Mouse (Mus musculus) right cerebral cortex, adult 18-20 months (tissue): Measurements from ENCODE around the gene Smap1.
"Not testable (repeated sequence)": the region's sequence is repeated elsewhere in the genome, so short reads cannot be mapped to it uniquely, and the experiment has no call there.

ENCODE experiments used
- DNase-seq: peaks from one replicate; pipeline ENCODE4 v3.0.0; 2022; ENCODE audit warnings: mixed read lengths

Smap1 gene

DNA sequence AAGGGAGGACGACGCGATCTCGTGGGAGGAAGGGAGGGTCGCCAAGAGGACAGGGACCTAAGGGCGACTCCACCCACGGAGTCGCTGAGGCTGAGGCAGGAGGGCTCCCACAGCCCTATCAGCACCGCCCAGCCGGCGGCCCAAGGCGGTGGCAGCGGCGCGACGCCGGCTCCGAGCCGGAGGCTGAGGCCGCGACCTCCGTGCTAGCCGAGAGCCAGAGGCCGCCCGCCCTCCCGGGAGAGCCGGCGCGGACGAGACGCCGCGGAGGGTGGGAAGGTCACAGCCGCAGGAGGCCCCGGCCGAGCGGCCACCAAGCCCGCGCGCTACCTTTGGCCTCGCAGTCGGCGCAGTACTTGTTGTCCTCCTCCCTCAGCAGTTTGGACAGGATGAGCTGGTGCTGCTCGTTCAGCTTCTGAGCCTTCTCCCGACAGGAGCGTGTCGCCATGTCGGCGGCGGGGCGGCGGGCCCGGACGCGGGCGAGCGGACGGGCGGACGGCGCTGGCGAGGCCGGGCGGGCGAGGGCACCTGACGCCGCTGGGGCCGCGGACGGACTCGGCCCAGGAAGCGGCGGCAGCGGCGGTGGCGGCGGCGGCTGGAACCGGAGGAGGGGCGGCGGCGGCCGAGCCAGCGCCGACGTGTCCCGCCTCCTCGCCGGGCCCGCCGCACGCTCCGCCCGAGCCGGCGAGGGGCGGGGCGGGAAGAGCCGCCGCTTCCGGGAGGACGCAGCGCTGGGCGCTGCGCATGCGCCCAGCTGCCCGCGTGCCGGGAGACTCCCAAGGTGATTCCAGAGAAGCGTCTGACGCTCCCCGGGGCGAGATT is at the start of gene Smap1:
Smap1 (minus strand) TSS at position 607 of the 819 bp plus-strand sequence.
- peak; percentile 88 for DNase-seq

DNA sequence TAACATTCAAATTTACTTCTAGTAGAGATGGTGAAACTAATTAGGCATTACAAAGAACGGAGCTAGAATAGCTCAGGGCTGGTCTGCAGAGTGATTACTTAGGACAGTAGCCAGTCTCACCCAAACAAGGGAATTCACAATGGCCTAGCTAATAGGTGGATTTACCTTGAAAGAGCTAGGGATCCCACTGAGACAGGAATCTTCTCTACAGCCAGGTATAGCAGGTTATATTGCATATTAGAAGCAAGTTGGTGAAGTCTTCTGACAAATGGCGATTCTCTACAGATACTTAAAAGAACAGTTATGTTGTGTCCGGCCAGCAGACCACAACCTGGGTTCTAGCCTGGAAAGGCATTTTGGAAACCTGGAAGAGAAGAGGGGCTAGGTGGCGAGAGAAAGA is 49.0 kb upstream of the Smap1 start:
- not testable (repeated sequence) for DNase-seq

DNA sequence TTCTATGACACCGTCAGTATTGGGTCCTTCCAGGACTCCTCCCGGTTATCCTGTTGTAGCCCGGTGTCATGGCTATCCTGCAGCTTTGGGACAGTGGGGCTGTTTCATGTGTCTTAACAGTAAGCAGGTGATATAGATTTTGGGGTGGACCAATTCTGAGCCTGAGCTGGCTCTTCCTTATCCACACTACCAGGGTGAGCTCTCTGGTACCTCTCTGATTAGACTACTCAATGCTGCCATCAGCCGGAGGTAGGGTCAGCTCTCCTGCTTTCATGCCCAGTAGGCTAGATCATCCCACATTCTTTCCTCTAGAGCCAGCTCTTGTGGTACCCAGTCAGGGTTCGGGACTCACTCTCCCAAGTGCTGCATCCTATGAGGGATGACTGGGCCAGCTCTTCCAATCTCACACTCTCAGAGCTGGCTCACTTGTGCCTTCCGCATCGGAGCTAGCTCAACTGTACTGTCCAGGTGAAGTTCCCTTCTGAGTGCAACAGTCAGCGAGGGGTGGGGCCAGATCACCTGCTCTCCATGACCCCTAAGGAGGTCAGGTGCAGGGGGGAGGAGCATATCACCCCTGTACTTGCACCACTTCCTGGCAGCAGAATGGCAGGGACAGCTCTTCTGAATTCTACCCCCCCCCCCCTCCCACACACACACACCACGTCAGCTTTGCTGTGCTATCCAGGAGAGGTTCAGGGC is 46.1 kb upstream of the Smap1 start:
- no peak for DNase-seq

DNA sequence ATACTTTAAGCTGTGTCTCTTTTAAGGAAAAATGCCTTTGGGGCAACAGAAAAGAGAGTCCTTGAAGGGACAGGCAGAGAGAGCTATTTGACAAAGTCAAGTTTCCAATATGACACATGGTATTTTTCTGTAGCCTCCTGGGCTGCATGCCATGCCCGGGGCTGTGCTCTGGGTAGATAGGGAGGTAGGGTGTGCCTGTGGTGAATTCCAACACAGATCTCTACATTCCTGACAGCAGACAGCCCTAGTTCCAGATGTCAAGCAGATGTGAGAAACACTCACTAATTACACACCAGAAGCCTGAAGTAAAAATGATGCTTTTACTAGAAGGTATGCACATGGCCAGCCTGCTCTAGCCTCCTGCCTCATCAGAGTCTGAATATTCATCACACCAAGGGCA is 44.1 kb upstream of the Smap1 start:
- DNase-seq = no peak

DNA sequence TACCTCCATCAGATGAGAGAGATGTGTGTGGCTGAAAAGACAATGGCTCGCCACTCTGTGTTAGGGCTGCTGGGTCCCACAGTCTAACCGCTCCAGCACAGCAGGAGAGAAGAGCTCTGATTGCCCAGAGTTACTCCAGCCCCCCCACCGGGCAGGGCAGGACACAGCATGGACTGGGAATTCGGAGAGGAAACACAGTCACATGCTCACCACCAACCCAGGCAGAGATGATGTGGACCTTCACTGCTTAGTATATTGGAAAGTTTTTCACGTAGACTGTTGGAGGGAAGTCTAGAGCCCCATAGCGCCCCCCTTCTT is 37.3 kb upstream of the Smap1 start:
- DNase-seq = no peak

DNA sequence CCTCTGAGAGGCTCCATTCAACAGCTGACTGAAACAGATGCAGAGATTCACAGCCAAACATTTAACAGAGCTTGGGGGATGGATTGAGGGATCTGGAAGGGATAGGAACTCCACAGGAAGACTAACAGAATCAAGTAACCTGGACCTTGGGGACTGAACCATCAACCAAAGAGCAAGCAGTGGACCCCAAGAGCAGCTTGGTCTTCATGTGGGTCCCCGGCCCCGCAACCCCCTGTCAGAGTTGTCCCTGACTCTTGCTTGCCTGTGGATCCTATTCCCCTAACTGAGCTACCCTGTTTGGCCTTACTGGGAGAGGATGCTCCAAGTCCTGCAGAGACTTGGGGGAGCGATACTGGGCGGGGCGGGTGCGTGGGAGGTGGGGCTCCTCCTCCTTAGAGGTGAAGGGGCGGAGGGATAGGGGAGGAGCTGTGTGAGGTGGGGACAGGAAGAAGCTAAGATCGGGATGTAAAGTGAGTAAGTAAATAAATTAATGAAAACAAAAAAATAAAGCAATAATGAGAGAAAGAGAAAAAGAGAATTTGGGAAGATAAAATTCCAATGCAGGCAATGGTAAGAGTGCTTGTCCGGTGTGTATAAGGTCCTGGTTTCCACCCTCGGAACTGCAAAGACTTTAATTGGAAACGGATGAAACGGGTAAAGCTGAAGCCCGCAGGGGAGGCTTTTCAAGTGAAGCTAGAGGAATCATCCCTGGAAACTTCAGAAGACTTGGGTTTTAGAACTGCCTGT is 36.7 kb upstream of the Smap1 start:
- DNase-seq = no peak

DNA sequence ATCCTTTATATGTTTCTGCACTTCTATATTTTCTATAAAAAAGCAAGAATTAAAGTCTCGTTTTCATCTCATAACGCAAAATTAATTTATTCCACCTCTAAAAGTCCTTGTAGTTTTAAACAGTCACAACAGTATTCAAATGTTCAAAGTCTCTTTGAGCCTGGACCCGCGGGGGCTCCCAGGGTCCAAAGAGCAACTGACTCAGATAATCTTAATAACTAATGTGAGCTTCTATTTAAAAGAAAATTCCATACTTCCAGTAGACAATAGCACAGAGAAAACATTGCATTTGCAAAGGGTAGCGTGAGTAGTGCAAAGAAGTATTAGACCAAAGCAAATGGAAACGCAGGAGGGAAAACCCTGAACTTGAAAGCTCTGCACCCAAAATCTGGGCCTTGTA is 36.0 kb upstream of the Smap1 start:
- DNase-seq = no peak

DNA sequence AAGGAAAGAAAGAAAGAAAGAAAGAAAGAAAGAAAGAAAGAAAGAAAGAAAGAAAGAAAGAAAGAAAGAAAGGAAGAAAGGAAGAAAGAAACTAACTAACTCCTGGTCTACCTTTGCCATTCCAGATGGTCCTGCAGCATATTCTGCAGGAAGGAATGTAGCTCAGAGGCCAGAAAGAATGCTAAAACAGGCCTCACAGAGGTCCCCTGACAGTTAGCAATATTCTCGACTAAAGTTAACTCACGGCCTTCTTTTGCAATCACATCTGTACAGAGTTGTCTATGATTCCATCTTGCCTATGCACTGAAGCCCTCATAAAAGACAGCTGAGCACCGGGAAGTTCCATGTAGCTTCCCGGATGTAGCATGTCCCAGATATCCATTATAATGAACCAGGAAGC is 33.4 kb upstream of the Smap1 start:
- DNase-seq = no peak

DNA sequence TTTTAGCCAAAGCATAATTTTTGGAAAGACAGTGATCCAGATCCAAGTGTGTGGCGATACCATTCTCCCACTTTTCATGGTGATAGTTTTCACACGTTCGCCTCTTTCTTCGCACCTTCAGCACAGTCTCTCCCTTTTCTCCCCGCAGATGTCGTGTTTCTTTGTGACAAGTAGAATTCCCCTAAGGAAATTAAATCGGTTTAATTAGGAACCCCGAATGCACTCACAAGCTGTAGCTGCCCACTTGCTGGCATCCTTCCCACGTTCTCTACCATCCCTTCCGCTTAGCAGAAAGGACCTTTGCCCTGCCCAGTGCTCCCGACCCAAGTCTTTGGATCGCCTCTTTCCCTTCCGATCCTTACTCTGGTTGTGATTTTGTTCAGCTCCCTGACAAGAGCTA is 31.8 kb upstream of the Smap1 start:
- DNase-seq = peak; percentile 79

DNA sequence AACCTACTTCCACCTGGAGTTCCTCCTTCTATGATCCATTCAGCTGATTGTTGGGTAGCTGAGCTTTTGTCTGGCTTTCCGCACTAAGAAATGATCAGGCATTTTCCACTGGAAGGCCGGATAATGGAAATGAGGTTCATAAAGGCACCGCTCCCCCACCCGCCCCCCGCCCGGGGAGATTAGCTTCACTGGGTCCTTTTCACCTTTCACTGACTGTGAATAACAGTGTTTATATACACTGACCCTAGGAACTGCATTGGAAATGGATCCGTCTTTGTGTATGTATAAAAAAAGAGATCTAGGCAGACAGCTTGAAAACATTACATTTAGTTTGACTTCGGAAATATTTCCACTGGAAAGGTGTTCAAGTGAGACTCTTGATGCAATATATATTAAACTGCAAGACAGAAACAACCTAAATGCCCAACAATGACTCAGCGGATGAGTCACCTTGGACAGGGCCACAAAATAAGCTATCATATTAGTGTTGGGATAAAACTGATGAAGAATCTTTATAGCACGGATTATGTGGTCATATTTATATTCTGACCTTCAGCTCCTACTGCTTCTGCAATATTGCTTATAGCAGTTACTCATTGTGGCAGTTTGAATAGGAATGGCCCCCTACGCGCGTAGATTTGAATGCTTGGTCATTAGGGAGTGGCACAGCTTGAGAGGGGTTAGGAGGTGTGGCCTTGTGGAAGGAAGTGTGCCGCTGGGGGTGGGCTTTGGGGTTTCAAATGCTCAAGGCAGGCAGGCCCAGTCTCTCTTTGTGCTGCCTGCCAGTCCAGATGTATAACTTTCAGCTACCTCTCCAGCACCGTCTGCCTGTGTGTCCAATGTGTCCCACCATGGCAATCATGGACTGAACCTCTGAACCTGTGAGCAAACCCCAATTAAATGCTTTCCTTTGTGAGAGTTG is 26.9 kb upstream of the Smap1 start:
- no peak for DNase-seq

DNA sequence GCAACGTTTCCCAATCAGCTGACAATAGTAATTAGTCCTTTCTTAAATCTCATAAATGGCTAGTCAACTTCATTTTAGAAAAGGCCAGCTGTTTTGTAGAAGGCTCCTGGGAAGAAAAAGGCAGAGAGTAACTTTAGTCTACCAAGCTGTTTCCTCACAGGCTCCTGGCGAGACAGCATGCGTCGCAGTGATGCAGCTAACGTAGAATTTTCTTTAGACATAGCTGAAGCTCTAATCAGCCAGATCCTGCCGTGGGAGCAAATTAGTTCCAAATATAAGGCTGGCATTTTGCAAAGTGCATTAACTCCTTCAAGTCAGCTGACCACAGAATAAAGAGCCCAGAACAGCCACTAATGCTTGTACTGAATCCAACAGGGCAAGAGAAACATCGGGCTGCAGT is 26.2 kb upstream of the Smap1 start:
- no peak for DNase-seq

DNA sequence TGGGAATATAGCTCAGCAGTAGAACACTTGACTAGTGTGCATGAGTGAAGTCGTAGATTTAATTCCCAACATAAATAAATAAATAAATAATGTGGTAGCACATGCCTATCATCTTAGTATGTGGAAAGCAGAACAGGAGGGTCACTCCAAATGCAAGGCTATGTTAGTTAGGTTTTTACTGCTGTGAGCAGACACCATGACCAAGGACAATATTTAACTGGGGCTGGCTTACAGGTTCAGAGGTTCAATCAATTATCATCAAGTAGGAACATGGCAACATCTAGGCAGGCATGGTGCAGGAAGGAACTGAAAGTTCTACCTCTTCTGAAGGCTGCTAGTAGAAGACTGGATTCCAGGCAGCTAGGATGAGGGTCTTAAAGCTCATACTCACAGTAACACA is 22.0 kb upstream of the Smap1 start:
- DNase-seq = no peak

DNA sequence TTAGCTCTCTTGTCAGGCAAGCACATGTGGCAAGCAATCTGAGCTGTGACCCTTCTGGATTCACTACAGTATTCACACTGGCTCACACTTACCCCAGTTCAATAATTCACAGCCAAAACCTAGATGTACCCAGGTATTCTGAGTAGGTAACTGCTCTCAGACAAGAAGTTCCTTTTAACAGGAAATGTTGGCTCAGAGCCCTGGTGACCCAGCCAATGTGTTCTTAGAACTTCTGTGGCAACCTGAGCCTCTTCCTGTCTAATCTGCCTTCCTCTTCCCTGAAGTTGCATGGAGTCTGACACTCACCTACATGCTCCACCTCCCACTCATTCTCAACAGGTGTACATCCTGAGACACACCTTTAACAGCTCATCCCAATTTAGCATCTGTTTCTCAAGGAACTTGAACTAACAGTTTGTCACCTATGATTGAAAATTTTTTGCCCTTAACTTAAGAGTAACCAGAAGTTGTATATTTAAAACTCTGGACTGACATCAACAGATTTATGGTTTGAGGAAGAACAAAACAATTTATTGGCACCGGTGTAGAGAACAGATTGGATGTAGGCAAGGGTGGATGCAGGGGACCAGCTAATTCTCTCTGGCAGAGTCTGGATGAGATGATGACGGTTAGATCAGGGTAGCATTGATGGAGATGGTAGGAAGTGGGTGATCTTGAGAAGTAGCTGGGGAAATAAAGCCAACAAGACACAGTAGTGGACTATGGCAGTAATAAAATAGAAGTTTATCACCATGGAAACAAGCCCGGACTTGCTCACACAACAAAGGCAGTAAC is 21.2 kb upstream of the Smap1 start:
- no peak for DNase-seq

DNA sequence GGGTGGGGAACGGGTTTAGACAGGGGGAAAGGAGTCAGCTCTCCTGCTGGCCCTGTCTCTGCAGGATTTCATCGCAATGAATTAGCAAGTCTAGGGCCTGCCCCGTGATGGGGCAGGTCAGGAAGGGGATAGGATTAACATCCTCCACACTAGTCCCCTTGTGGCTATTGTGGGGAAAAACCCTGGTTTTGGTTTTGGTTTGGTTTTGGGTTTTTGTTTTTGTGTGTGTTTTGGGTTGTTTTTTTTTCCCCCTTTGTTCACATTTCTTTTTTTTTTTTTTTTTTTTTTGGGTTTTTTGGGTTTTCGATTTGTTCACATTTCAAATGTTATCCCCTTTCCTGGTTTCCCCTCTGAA is 13.3 kb upstream of the Smap1 start:
- no peak for DNase-seq

DNA sequence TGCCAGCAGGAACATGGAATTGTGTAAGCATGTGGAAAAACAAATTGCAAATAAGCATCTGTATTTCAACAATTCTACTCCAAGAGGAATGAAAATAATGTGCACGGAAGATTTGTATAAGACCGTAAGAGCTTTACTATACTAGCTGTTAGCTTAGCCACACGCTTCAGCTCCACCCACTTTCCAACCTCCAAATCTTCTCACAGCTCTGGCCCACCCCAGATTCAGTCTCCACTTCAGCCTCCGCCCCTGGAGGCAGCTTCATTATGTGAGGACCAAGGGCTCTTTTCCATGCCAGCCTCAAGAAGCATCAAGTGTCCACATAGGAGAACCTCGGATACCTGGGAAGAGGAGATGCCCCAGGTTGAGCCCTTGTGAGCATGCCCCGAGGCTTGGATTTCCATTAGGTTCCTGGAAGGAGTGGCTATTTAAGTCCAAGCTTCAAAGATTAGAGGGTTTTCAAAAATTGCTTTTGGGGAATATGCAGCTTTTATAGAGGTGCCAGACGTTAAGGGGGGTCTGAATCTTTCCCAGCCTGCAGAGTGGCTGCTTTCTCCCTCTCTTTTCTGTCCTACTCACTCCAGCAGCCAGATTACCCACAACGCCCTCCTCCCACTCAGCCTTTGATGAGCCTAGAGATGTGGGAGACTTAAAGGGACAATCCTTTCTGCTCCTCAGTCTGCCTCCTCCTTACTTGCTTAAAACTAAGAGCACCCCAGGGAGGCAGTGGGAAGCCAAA is 12.7 kb upstream of the Smap1 start:
- DNase-seq = peak; percentile 64

DNA sequence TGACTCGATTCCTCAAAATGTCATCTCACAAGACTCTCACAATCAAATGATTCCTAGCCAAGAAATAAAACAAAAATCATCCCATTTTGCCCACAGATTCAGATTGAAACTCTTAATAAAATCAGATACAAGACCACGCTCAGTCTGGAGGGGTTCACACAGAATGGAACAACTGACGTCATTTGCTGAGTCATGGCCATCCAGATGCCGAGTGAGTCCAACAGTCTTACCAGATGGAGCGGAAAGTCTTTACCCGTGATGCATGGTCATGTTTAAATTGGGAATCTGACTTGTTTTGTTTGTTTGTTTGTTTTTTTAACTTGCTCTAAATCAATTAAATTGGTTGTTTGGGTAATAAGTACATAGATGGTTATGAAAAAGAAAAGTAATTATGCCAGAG is 7.3 kb upstream of the Smap1 start:
- DNase-seq = no peak

DNA sequence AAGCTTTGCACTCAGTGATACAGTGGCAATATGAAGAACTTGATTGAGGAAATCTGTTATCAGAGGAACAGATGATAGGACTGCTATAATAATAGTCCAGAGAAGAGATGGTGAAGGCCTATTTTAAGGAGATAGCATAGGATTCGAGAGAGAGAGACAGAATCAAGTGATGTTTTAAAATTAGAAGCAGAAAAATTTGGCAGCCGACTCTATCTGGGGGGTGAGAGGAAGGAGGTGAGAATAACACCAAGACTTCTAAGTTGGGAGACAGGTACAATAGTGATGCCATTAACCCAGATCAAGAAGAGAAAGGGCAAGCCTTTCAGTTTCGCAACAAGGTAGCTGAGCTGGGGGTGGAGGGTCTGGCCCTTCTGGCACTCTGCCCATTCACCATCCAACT is 6.3 kb upstream of the Smap1 start:
- DNase-seq = no peak

DNA sequence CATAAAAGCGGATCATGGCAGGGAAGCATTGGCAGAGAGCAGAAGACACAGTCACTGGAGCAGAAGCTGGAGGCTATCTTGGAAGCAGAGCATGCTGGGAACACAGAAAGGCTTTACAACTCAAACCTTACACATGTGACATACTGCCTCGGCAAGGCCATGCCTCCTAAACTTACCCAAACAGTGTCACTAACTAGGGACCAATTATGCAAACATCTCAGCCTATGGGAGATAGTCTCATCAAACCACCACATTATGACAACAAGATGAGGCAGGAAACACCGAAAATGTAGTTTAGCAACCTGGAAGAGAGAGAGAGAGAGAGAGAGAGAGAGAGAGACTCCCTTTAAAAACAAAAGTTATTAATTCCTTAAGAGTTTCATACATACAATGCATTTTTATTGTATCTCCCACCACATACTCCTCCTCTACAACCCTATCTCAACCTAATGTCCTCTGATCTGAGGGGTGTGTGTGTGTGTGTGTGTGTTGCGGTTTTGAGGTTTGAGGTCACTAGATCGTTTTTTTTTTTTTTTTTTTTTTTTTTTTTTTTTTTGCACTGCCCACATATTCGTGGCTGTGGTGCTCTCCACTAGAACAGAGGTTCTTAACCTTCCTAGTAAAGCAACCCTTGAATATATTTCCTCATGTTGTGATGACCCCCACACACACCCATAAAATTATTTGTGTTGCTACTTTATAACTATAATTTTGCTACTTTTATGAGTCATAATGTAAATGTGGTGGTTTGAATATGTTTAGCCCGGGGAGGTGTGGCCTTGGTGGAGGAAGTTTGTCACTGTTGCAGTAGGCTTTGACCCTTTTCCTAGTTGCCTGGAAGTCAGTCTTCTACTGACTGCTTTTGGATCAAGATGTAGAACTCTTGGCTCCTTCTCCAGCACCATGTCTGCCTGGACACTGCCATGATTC is 1.9 kb upstream of the Smap1 start:
- DNase-seq = no peak

DNA sequence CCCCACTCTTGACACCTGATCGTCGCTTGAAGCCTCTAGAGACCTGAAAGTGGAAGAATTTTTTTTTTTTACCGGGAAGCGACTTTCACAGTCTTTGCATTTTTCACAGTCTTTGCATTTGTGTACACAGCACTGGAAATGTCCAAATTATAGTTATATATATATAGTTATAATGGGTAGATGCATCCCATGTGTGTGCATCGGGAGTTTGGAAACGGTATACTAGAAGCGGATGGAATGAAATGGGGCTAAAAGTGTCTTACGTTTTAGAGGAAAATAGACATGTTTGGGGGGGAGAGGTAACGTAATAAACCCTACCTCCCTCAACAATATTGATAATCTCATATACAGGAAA is 390 bp upstream of the Smap1 start:
- DNase-seq = no peak

DNA sequence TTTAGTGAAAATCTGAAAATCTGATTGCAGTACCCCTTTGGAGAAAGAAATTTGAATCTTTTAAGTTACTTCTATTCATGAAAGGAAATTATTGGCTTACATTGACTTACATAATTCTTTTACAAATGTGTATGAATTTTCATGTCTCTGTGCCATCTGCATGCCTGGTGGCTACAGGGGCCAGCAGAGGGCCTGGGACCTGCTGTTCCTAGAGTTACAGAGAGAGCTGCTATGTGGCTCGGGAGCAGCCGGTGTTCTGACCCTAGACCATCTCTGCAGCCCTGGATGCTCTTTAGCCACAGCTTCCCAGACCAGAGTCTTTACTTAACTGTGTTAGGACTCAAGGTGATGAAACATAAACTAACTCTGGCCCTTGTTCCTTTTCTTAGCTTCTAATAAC is 1.8 kb downstream of the Smap1 start:
- no peak for DNase-seq
